Mouse (Mus musculus) C2C12 (cell line): ENCODE measurements around the gene Hs6st3. TPM values are rescaled to one million over a fixed set of nuclear protein-coding genes. Genes with fewer than 3 reads are reported as not detected.

ENCODE experiments used
- H3K27me3 ChIP-seq: one replicate; pipeline ENCODE4 v1.6.1; 2011; ENCODE audit not compliant: control insufficient read depth, insufficient read depth, insufficient read length
- H3K36me3 ChIP-seq: one replicate; pipeline ENCODE4 v1.6.1; 2011; ENCODE audit not compliant: control insufficient read depth, insufficient read depth
- H3K4me3 ChIP-seq: one replicate; pipeline ENCODE4 v1.5.1; 2011; ENCODE audit warnings: mild to moderate bottlenecking, control low read depth; ENCODE audit not compliant: poor library complexity, insufficient read depth, severe bottlenecking
- H3K79me2 ChIP-seq: one replicate; pipeline ENCODE4 v1.6.1; 2011; ENCODE audit not compliant: control insufficient read depth, insufficient read depth
- H3K79me3 ChIP-seq: one replicate; pipeline ENCODE4 v1.6.1; 2011; ENCODE audit warnings: low read depth, control low read depth
- H3ac ChIP-seq: one replicate; pipeline ENCODE3; 2011; ENCODE audit warnings: low read depth; ENCODE audit not compliant: control insufficient read depth, insufficient read length
- CEBPB ChIP-seq: IDR thresholded peaks from one replicate; pipeline ENCODE4 v1.6.1; 2011; ENCODE audit warnings: low read depth, mild to moderate bottlenecking, control low read depth, moderate library complexity
- CTCF ChIP-seq: IDR thresholded peaks from one replicate; pipeline ENCODE4 v1.5.1; 2011; ENCODE audit not compliant: control insufficient read depth, insufficient read depth, insufficient read length
- FOSL1 ChIP-seq: IDR thresholded peaks from one replicate; pipeline ENCODE4 v1.8.0; 2011; ENCODE audit warnings: mild to moderate bottlenecking, low read length; ENCODE audit not compliant: poor library complexity, insufficient read depth, severe bottlenecking
- MAX ChIP-seq: IDR thresholded peaks from one replicate; pipeline ENCODE4 v1.6.1; 2011; ENCODE audit warnings: mild to moderate bottlenecking, control low read depth
- MYOD1 ChIP-seq: IDR thresholded peaks from one replicate; pipeline ENCODE4 v1.6.1; 2011; ENCODE audit warnings: low read depth; ENCODE audit not compliant: control insufficient read depth, insufficient read length
- MYOG ChIP-seq: IDR thresholded peaks from one replicate; pipeline ENCODE4 v1.6.1; 2011; ENCODE audit not compliant: control insufficient read depth, insufficient read length; ENCODE audit errors: extremely low read depth
- USF1 ChIP-seq: IDR thresholded peaks from one replicate; pipeline ENCODE4 v1.6.1; 2011; ENCODE audit warnings: low read depth, mild to moderate bottlenecking, control low read depth, moderate library complexity
- polyA plus RNA-seq: library from polyadenylated mRNA; unstranded; fragments of >200 nt; fragmentation: generic; extraction: Trizol; gene quantifications from one replicate; pipeline ENCODE4 v1.2.1, GENCODE M21; 2012; ENCODE audit warnings: missing spikeins

Hs6st3 gene
- polyA plus RNA-seq, 1 experiment = not detected

GRCm38 (mm10) chr14:119680052-119680451 lies 541.9 kb downstream of the Hs6st3 start:
- Histone ChIP-seq H3K4me3 (no peak overlapping the region), H3K36me3 (no peaks in the 10 kb centered on the region), H3K27me3 (no peaks in the 10 kb centered on the region), H3K79me2 (no peaks in the 10 kb centered on the region), H3K79me3 (no peaks in the 10 kb centered on the region), H3ac (no peak overlapping the region)
- TF ChIP-seq CEBPB = no peak
- no peak for TF ChIP-seq MYOD1
- no peak for TF ChIP-seq FOSL1
- TF ChIP-seq CTCF = no peak
- TF ChIP-seq MYOG = no peak
- no peak for TF ChIP-seq USF1
- no peak for TF ChIP-seq MAX

GRCm38 (mm10) chr14:119687885-119688284 lies 549.7 kb downstream of the Hs6st3 start:
- no peak overlapping the region for H3K4me3 ChIP-seq

GRCm38 (mm10) chr14:119699982-119700381 lies 561.8 kb downstream of the Hs6st3 start:
- no peaks in the 10 kb centered on the region for H3K36me3 ChIP-seq
- no peak overlapping the region for H3ac ChIP-seq
- no peak overlapping the region for H3K4me3 ChIP-seq
- TF ChIP-seq MAX (no peak), USF1 (no peak), FOSL1 (no peak), MYOD1 (no peak), MYOG (no peak), CTCF (no peak), CEBPB (no peak)
- no peaks in the 10 kb centered on the region for H3K79me3 ChIP-seq
- H3K27me3 ChIP-seq = no peaks in the 10 kb centered on the region
- no peaks in the 10 kb centered on the region for H3K79me2 ChIP-seq

More at GRCm38 (mm10) chr14:119687885-119688284, 549.7 kb downstream of the Hs6st3 start:
- Histone ChIP-seq H3K36me3 (no peaks in the 10 kb centered on the region), H3K79me3 (no peaks in the 10 kb centered on the region), H3ac (no peak overlapping the region), H3K79me2 (no peaks in the 10 kb centered on the region), H3K27me3 (no peaks in the 10 kb centered on the region)
- no peak for TF ChIP-seq MYOG
- no peak for TF ChIP-seq CEBPB
- TF ChIP-seq MYOD1 = no peak
- no peak for TF ChIP-seq FOSL1
- no peak for TF ChIP-seq USF1
- TF ChIP-seq CTCF = no peak
- TF ChIP-seq MAX = no peak

- H3K36me3 ChIP-seq = no peaks in the 10 kb centered on the region
- no peaks in the 10 kb centered on the region for H3K79me2 ChIP-seq
- no peaks in the 10 kb centered on the region for H3K79me3 ChIP-seq
- no peaks in the 10 kb centered on the region for H3K27me3 ChIP-seq
- no peak overlapping the region for H3K4me3 ChIP-seq
- H3ac ChIP-seq = no peak overlapping the region
- TF ChIP-seq FOSL1 (no peak), CTCF (no peak), CEBPB (no peak), MAX (no peak), USF1 (no peak), MYOG (no peak), MYOD1 (no peak)
Observed at GRCm38 (mm10) chr14:119714712-119715111, 576.6 kb downstream of the Hs6st3 start.

- Histone ChIP-seq H3K79me3 (no peaks in the 10 kb centered on the region), H3K4me3 (no peak overlapping the region), H3K27me3 (no peaks in the 10 kb centered on the region), H3ac (no peak overlapping the region), H3K79me2 (no peaks in the 10 kb centered on the region), H3K36me3 (no peaks in the 10 kb centered on the region)
- no peak for TF ChIP-seq CTCF
- TF ChIP-seq MYOG = no peak
- no peak for TF ChIP-seq MYOD1
- no peak for TF ChIP-seq USF1
- no peak for TF ChIP-seq MAX
- TF ChIP-seq FOSL1 = no peak
- TF ChIP-seq CEBPB = no peak
Observed at GRCm38 (mm10) chr14:119717323-119717722, 579.2 kb downstream of the Hs6st3 start.

- H3K27me3 ChIP-seq = no peaks in the 10 kb centered on the region
- no peaks in the 10 kb centered on the region for H3K36me3 ChIP-seq
- TF ChIP-seq MYOG = no peak
- TF ChIP-seq CEBPB = no peak
- no peak for TF ChIP-seq FOSL1
- no peak for TF ChIP-seq USF1
- TF ChIP-seq MYOD1 = no peak
- TF ChIP-seq MAX = no peak
- TF ChIP-seq CTCF = no peak
- no peak overlapping the region for H3K4me3 ChIP-seq
- H3K79me2 ChIP-seq = no peaks in the 10 kb centered on the region
- no peak overlapping the region for H3ac ChIP-seq
- no peaks in the 10 kb centered on the region for H3K79me3 ChIP-seq
Observed at GRCm38 (mm10) chr14:119725102-119725501, 587.0 kb downstream of the Hs6st3 start.
